Mouse (Mus musculus): ENCODE data around the gene Slit3. TPM values are rescaled to one million over a fixed set of nuclear protein-coding genes. Genes with fewer than 3 reads are reported as not detected.

Gene Slit3
- total and polyA plus RNA-seq, 3 experiments: not detected

GRCm38 (mm10) chr11:35569126-35569916, 448.3 kb downstream of the Slit3 start:
- Histone ChIP-seq H3K79me2 (ENCODE audit: control insufficient read depth, insufficient read depth, low read length, poor library complexity) (no peaks in the 10 kb centered on the region), H3K4me3 (ENCODE audit: control insufficient read depth in 1 of 2, insufficient read depth in 1 of 2, low read depth in 2 of 2, low read length in 2 of 2) (no peak overlapping the region), H3K9me3 (replicated peaks; ENCODE audit: insufficient read depth, low read length) (no peaks in the 10 kb centered on the region), H3K27ac (ENCODE audit: control insufficient read depth, low read depth, low read length) (no peak overlapping the region), H3K9ac (ENCODE audit: control insufficient read depth, low read depth, low read length, poor library complexity, severe bottlenecking) (no peak overlapping the region), H3K27me3 (ENCODE audit: control insufficient read depth in 1 of 2, insufficient read depth in 2 of 2, low read length in 2 of 2) (no peaks in the 10 kb centered on the region), H3K4me1 (ENCODE audit: control insufficient read depth in 1 of 2, insufficient read depth in 2 of 2, low read length in 2 of 2) (no peaks in the 10 kb centered on the region), H3K36me3 (ENCODE audit: control insufficient read depth in 1 of 2, insufficient read depth in 2 of 2, low read length in 2 of 2) (no peaks in the 10 kb centered on the region)
- no peak for DNase-seq (ENCODE audit: low read depth, low spot score)
- TF ChIP-seq TCF12 (IDR thresholded peaks at IDR 0.05; ENCODE audit: low read depth, low read length) (no peak), MEF2A (IDR thresholded peaks at IDR 0.05; ENCODE audit: extremely low read depth, insufficient replicate concordance, low read depth, low read length, poor library complexity, severe bottlenecking) (no peak), NRF1 (IDR thresholded peaks at IDR 0.05; ENCODE audit: insufficient read depth, low read depth, low read length, poor library complexity, severe bottlenecking) (no peak), RAD21 (IDR thresholded peaks at IDR 0.05; ENCODE audit: low read depth, low read length) (no peak), NELFE (IDR thresholded peaks at IDR 0.05; ENCODE audit: low read depth, low read length) (no peak), E2F4 (IDR thresholded peaks at IDR 0.05; ENCODE audit: borderline replicate concordance, low read depth, low read length) (no peak), USF2 (IDR thresholded peaks at IDR 0.05; ENCODE audit: borderline replicate concordance in 1 of 2, insufficient read depth in 1 of 2, low read depth in 1 of 2, low read length in 2 of 2) (no peak), POLR2A (IDR thresholded peaks at IDR 0.05; ENCODE audit: control insufficient read depth in 1 of 2, insufficient read depth in 1 of 2, low read depth in 1 of 2, low read length in 2 of 2, poor library complexity in 1 of 2) (no peak), TBP (IDR thresholded peaks at IDR 0.05; ENCODE audit: low read depth, low read length) (no peak), GATA1 (IDR thresholded peaks at IDR 0.05; ENCODE audit: low read depth, low read length) (no peak), CHD2 (IDR thresholded peaks at IDR 0.05; ENCODE audit: low read length) (no peak), ELF1 (IDR thresholded peaks at IDR 0.05; ENCODE audit: low read depth, low read length) (no peak), EP300 (IDR thresholded peaks at IDR 0.05; ENCODE audit: low read depth in 1 of 2, low read length in 2 of 2) (no peak), MAX (IDR thresholded peaks at IDR 0.05; ENCODE audit: low read length) (no peak)

- TF ChIP-seq ELF1 (IDR thresholded peaks at IDR 0.05; ENCODE audit: low read depth, low read length) (no peak), GATA1 (IDR thresholded peaks at IDR 0.05; ENCODE audit: low read depth, low read length) (no peak), ETS1 (IDR thresholded peaks at IDR 0.05; ENCODE audit: low read depth, low read length) (no peak)
- H3K4me1 ChIP-seq (ENCODE audit: control insufficient read depth in 1 of 2, insufficient read depth in 2 of 2, low read length in 2 of 2): no peaks in the 10 kb centered on the region
- no peaks in the 10 kb centered on the region for H3K79me2 ChIP-seq (ENCODE audit: control insufficient read depth, insufficient read depth, low read length, poor library complexity)
- no peaks in the 10 kb centered on the region for H3K9me3 ChIP-seq (replicated peaks; ENCODE audit: insufficient read depth, low read length)
- no peaks in the 10 kb centered on the region for H3K27me3 ChIP-seq (ENCODE audit: control insufficient read depth in 1 of 2, insufficient read depth in 2 of 2, low read length in 2 of 2)
- no peak for DNase-seq (ENCODE audit: low read depth, low spot score)
- no peaks in the 10 kb centered on the region for H3K36me3 ChIP-seq (ENCODE audit: control insufficient read depth in 1 of 2, insufficient read depth in 2 of 2, low read length in 2 of 2)
- H3K9ac ChIP-seq (ENCODE audit: control insufficient read depth, low read depth, low read length, poor library complexity, severe bottlenecking): no peak overlapping the region
- no peak overlapping the region for H3K4me3 ChIP-seq (ENCODE audit: control insufficient read depth in 1 of 2, insufficient read depth in 1 of 2, low read depth in 2 of 2, low read length in 2 of 2)
- H3K27ac ChIP-seq (ENCODE audit: control insufficient read depth, low read depth, low read length): no peak overlapping the region
Observed at GRCm38 (mm10) chr11:35569957-35570356, 448.9 kb downstream of the Slit3 start.

Measured in MEL (cell line).